Mouse (Mus musculus) heart, embryonic 14.5 days (tissue): ENCODE measurements at regions not wholly inside any gene's neighbourhood (a gene's known extent, or its start where the extent isn't known, plus 50 kb on each side); places are given as distances from the start of the nearest gene placed in this dataset.

ENCODE experiments used
- ATAC-seq: fragments of 200-750 bp; cut with Nextera tagmentation; 2 replicates; pipeline ENCODE4 v1.8.0; 2017; ENCODE audit warnings: low read depth, moderate TSS enrichment; ENCODE audit not compliant: insufficient number of reproducible peaks, insufficient read depth, low FRiP score
- H3K27ac ChIP-seq, 2 experiments: fragments of 200-500 bp in 1 of 2; fragments of 300-500 bp in 1 of 2; sonication (generic) in 1 of 2; replicated peaks in 1 of 2; 2 replicates each; pipeline ENCODE4 v1.5.1; 2012 to 2014; ENCODE audit warnings: low read depth in 2 of 2, low read length in 2 of 2, control low read depth in 1 of 2, mild to moderate bottlenecking in 1 of 2, mixed read lengths in 1 of 2; ENCODE audit not compliant: control insufficient read depth in 1 of 2, insufficient read depth in 1 of 2
- H3K27me3 ChIP-seq: fragments of 300-500 bp; sonication (generic); 2 replicates; pipeline ENCODE4 v1.6.1; 2014; ENCODE audit warnings: mild to moderate bottlenecking, low read length, control low read depth; ENCODE audit not compliant: control insufficient read depth, insufficient read depth
- H3K36me3 ChIP-seq: fragments of 300-500 bp; sonication (generic); 2 replicates; pipeline ENCODE4 v1.6.1; 2014; ENCODE audit warnings: mild to moderate bottlenecking, control low read depth, low read length, mixed read lengths; ENCODE audit not compliant: control insufficient read depth, insufficient read depth
- H3K4me1 ChIP-seq, 2 experiments: fragments of 200-500 bp in 1 of 2; fragments of 300-500 bp in 1 of 2; sonication (generic) in 1 of 2; 2 replicates each; pipeline ENCODE4 v1.6.1; 2012 to 2014; ENCODE audit warnings: low read length in 2 of 2, control low read depth in 1 of 2, mixed read lengths in 1 of 2; ENCODE audit not compliant: control insufficient read depth in 2 of 2, insufficient read depth in 2 of 2
- H3K4me2 ChIP-seq: fragments of 300-500 bp; sonication (generic); 2 replicates; pipeline ENCODE4 v1.6.1; 2014; ENCODE audit warnings: mild to moderate bottlenecking, low read length
- H3K4me3 ChIP-seq, 2 experiments: fragments of 200-500 bp in 1 of 2; fragments of 300-500 bp in 1 of 2; sonication (generic) in 1 of 2; 2 replicates each; pipeline ENCODE4 v1.5.1; 2012 to 2014; ENCODE audit warnings: low read length in 2 of 2, mild to moderate bottlenecking in 2 of 2, control low read depth in 1 of 2, low read depth in 1 of 2, moderate library complexity in 1 of 2; ENCODE audit not compliant: control insufficient read depth in 1 of 2, insufficient read depth in 1 of 2
- H3K9ac ChIP-seq: fragments of 300-500 bp; sonication (generic); 2 replicates; pipeline ENCODE4 v1.6.1; 2014; ENCODE audit warnings: mild to moderate bottlenecking, low read length
- H3K9me3 ChIP-seq: fragments of 300-500 bp; sonication (generic); 2 replicates; pipeline ENCODE4 v1.6.1; 2016; ENCODE audit warnings: low read length, control low read depth; ENCODE audit not compliant: control insufficient read depth
- WGBS: fragments of 180-500 bp; shearing (Covaris S2); extraction: QIAGEN DNeasy Blood & Tissue Kit; methylation state at CpG from one replicate; pipeline ENCODE4 v1.1.7; 2014; 5-methylcytosine and 5-hydroxymethylcytosine counted together

- Histone ChIP-seq H3K4me1 (no peaks in the 10 kb centered on the region), H3K4me2 (no peak overlapping the region), H3K9me3 (no peaks in the 10 kb centered on the region), H3K36me3 (no peaks in the 10 kb centered on the region), H3K4me3 (no peak overlapping the region), H3K27me3 (no peaks in the 10 kb centered on the region), H3K27ac (no peak overlapping the region), H3K9ac (no peak overlapping the region)
- 61% methylated on average over 3 of the region's 3 CpGs for WGBS
- ATAC-seq = no peak
These were observed 88.6 kb upstream of the Ahr start for GRCm38 (mm10) chr12:35623484-35623883.

- Histone ChIP-seq H3K27ac (no peak overlapping the region), H3K4me1 (no peaks in the 10 kb centered on the region), H3K4me3 (no peak overlapping the region), H3K27me3 (no peaks in the 10 kb centered on the region), H3K9ac (no peak overlapping the region), H3K4me2 (no peak overlapping the region), H3K9me3 (no peaks in the 10 kb centered on the region), H3K36me3 (no peaks in the 10 kb centered on the region)
- ATAC-seq = no peak
- 48% methylated on average over 4 of the region's 4 CpGs for WGBS
These were observed 80.0 kb upstream of the Ahr start for GRCm38 (mm10) chr12:35614885-35615284.

- Histone ChIP-seq H3K4me1 (no peaks in the 10 kb centered on the region), H3K4me3 (no peak overlapping the region), H3K4me2 (no peak overlapping the region), H3K27ac (no peak overlapping the region), H3K9me3 (no peaks in the 10 kb centered on the region), H3K27me3 (no peaks in the 10 kb centered on the region), H3K36me3 (no peaks in the 10 kb centered on the region), H3K9ac (no peak overlapping the region)
- no peak for ATAC-seq
- 81% methylated on average over 1 of the region's 1 CpGs for WGBS
These were observed 72.8 kb upstream of the Ahr start for GRCm38 (mm10) chr12:35607652-35608051.

GRCm38 (mm10) chr12:35603742-35604141 lies 68.9 kb upstream of the Ahr start:
- no peak for ATAC-seq
- 76% methylated on average over 1 of the region's 1 CpGs for WGBS
- H3K27me3 ChIP-seq = no peaks in the 10 kb centered on the region
- no peak overlapping the region for H3K9ac ChIP-seq
- no peak overlapping the region for H3K4me2 ChIP-seq
- H3K4me1 ChIP-seq = no peaks in the 10 kb centered on the region
- no peak overlapping the region for H3K4me3 ChIP-seq
- H3K27ac ChIP-seq = no peak overlapping the region
- H3K9me3 ChIP-seq = no peaks in the 10 kb centered on the region
- no peaks in the 10 kb centered on the region for H3K36me3 ChIP-seq

GRCm38 (mm10) chr12:35602589-35602988 lies 67.8 kb upstream of the Ahr start:
- WGBS = 87% methylated on average over 3 of the region's 3 CpGs
- ATAC-seq = no peak
- no peak overlapping the region for H3K4me3 ChIP-seq
- H3K4me2 ChIP-seq = no peak overlapping the region
- no peaks in the 10 kb centered on the region for H3K4me1 ChIP-seq
- H3K36me3 ChIP-seq = no peaks in the 10 kb centered on the region
- no peak overlapping the region for H3K27ac ChIP-seq
- no peaks in the 10 kb centered on the region for H3K27me3 ChIP-seq
- H3K9me3 ChIP-seq = no peaks in the 10 kb centered on the region
- H3K9ac ChIP-seq = no peak overlapping the region

- Histone ChIP-seq H3K27me3 (no peaks in the 10 kb centered on the region), H3K9me3 (no peaks in the 10 kb centered on the region), H3K4me2 (no peak overlapping the region), H3K9ac (no peak overlapping the region), H3K4me1 (no peaks in the 10 kb centered on the region), H3K36me3 (no peaks in the 10 kb centered on the region), H3K27ac (no peak overlapping the region), H3K4me3 (no peak overlapping the region)
- 37% methylated on average over 9 of the region's 9 CpGs for WGBS
- ATAC-seq = no peak
These were observed 63.5 kb upstream of the Ahr start for GRCm38 (mm10) chr12:35598298-35598697.

- Histone ChIP-seq H3K27ac (no peak overlapping the region), H3K4me1 (no peaks in the 10 kb centered on the region), H3K27me3 (no peaks in the 10 kb centered on the region), H3K4me3 (no peak overlapping the region), H3K9me3 (no peaks in the 10 kb centered on the region), H3K4me2 (no peak overlapping the region), H3K9ac (no peak overlapping the region), H3K36me3 (no peaks in the 10 kb centered on the region)
- no peak for ATAC-seq
- WGBS = 90% methylated on average over 3 of the region's 3 CpGs
These were observed 58.0 kb upstream of the Ahr start for GRCm38 (mm10) chr12:35592866-35593265.
